Mouse (Mus musculus): ENCODE results near the gene Gbgt1. TPM values are rescaled to one million over a fixed set of nuclear protein-coding genes. Genes with fewer than 3 reads are reported as not detected.
"Not testable (repeated sequence)": the region's sequence is repeated elsewhere in the genome, so short reads cannot be mapped to it uniquely, and the experiment has no call there.

Gbgt1 gene
- total RNA-seq, 2 experiments from 2014 or later, result 1.8 to 2.2 TPM

DNA sequence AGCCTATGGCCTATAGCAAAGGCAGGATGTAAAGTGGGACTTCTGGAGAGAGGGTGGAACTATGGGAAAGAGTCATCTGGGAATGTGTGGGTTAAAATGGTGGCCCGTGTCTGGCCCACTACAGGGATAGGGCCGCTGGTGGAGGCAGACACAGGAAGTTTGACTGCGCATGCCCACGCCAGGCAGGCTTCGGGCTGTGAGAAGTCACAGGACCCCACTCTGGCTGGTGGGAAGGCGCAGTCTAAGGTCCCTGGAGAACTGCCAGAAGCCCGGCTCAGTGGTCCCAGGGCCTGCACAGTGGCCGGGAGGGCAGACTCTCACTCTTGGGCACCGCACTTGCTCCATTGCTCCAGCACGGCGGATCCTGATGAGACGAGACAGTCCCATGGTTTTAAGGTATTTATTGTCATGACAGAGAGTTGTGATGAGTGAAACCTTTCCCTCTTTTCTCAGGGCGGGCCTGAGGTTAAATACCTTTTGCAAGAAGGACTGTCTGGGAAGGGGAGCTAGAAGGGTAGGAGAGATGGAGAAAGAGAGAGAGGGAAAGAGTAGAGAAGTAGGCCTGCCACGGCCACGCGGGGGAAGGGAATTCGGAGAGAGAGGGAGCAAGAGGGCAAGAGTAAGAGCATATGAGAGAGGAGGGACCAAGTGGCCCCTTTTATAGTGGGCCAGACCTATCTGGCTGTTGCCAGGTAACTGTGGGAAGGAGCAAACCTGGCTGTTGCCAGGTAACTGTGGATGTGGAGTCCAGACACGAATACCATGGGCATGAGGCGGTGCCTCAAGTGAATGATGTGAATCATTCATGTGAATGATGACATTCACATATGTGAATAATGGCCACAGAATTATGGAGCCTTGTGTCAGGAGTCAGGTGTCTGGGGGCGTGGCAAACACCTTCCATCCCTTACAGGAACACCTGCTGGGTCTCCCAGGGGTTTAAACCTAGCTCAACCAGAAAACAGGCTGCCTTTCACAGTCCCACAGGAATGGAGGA, 17.2 kb upstream of the Gbgt1 start:
- DNase-seq (ENCODE audit: low spot score in 2 of 2), result no peak
- no peak overlapping the region for H3K27ac ChIP-seq

DNA sequence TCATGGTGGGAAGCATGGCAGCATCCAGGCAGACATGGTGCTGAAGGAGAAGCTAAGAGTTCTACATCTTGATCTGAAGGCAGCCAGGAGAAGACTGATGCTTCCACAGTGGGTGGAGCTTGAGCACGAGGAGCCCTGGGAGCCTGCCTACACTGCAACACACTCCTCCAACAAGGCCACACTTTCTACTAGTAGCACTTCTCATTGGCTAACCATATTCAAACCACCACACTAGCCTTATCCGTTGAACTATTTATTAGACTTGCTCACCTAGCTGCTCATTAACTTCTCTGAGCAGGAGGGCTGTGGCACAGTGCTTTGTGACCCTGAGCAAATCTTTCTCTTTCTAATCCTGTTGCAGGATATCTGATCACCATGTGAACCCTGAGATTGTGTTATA, 12.8 kb upstream of the Gbgt1 start:
- no peak overlapping the region for H3K27ac ChIP-seq
- no peak for TF ChIP-seq CTCF (conservative IDR thresholded peaks at IDR 0.05)
- no peak for DNase-seq (ENCODE audit: low spot score in 2 of 2)
- no peak overlapping the region for H3K4me3 ChIP-seq

More for the DNA sequence above, 17.2 kb upstream of the Gbgt1 start:
- no peak for TF ChIP-seq CTCF (conservative IDR thresholded peaks at IDR 0.05)
- no peak overlapping the region for H3K4me3 ChIP-seq

DNA sequence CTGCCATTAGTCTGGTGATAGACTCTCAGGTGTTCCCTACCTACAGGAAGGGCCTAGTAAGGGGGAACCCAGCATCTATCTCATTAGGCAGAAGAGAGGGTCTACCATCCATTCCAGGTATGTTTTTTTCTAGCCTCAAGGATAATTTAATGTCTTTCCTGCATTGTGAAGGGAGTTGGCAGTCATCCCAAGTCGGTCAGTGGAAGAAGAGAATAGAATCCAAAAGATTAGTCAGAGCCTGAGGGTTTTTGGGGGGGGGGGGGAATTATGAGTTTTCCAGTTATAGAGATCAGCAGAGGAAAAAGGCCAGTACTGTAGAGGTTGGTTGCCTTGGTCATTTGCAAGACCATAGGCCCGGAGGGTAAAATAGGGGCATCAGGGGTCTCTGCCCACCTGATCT, 2.2 kb upstream of the Gbgt1 start:
- no peak for DNase-seq (ENCODE audit: low spot score in 2 of 2)
- Histone ChIP-seq H3K4me3 (no peak overlapping the region), H3K27ac (no peak overlapping the region)
- TF ChIP-seq CTCF (conservative IDR thresholded peaks at IDR 0.05), result no peak

DNA sequence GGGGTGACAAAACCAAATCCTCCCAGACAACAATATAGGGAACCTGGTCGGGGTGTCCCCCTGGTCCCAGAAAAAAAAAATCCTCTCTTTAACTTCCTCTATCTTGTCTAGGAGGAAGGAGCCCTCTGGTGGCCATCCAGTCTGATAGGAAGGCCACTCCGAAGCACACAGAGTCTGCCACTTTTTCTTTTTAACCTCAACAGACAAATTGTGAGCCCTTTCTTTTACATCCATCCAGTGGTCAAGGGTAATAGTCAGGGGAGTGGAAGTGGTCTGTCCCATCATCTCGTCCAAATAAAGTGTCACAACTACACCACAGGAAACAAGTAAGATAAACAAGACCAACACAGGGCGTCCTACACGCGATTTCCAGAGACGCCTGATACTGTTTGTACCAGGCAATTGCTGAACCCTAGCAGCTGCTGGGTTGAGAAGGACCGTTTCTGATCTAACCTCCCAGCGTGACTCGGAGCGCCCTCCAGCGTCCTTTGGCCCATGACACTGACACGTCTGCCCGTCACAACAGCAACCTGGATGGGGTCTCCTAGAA, 1.4 kb upstream of the Gbgt1 start:
- no peak overlapping the region for H3K4me3 ChIP-seq

DNA sequence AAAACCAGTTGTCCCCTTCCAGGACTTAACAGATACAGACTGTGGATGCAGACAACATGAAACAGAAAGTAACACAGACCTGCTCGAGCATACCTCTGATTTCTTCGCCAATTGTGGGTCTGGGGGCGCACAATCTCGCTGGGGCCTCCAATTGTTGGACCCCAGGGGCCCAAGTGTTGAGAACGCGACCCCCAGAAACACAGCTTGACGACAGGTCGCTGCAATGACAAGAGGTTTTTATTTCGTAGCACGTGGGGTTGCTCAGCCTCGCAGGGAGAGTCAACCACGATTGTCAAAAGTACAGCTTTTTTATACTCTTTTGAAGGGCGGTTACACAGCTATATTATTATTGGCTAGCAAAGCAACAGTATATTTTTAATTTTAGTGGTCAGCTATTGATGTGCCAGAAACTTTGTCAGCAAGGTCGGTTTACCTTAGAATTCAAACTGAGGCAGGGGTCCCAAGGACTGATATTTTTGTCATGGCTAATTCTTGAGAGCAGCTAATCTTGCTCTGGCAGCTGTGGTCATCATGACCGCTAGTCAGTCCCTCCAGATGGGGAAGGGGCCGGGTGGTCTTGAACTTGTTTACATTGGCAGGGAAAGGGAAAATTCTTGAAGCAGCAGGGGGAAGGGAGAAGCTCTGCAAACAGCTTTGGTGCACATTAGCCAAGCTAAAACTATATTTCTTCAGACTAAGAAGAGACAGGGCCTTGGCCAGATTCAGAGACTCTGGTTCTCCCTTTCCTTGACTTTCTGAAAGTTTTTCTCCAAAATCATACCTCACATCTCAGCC, 693 bp upstream of the Gbgt1 start:
- H3K4me3 ChIP-seq, result no peak overlapping the region
- DNase-seq (ENCODE audit: low spot score in 2 of 2), result no peak
- H3K27ac ChIP-seq, result no peak overlapping the region
- no peak for TF ChIP-seq CTCF (conservative IDR thresholded peaks at IDR 0.05)

More for the DNA sequence above, 1.4 kb upstream of the Gbgt1 start:
- TF ChIP-seq CTCF (conservative IDR thresholded peaks at IDR 0.05), result peak; percentile 80
- no peak for DNase-seq (ENCODE audit: low spot score in 2 of 2)
- H3K27ac ChIP-seq, result no peak overlapping the region

DNA sequence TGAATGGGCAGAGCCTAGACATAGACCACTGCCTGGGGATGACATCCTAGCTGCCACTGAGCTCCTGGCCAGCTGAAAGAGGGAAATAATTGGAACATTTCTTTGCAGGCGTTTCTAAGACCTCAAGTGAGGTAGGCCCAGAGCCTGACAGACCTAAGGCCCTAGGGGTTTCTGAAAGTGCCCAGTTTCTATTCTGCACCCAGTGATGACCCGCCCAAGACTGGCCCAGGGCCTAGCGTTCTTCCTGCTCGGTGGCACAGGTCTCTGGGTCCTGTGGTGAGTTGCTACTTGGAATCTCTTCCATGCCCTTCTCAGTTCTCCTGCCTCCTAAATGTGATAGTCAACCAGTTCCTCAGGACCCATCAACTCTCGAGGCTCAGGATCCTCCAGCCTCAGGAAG, 870 bp downstream of the Gbgt1 start:
- Histone ChIP-seq H3K27ac (no peak overlapping the region), H3K4me3 (no peak overlapping the region)
- TF ChIP-seq CTCF (conservative IDR thresholded peaks at IDR 0.05), result no peak
- no peak for DNase-seq (ENCODE audit: low spot score in 2 of 2)

DNA sequence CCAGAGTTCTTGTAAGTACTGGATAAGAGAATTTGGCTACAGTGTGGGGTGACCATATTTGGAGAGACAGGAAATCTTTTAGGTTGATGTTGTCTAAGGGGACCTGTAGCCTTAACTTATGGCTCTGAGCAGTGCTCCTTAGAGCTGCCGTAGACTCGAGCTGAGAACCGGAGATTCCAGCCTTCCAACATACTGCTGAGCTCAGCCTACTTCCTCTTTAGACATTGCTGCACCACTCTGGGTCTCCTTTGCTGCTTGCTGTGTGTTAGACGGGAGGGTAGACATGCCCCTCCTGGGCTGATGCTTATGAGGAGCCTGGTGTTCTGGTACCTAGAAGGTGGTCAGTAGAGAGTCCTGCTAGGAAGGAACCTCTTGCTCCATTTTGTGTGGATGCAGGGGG, 1.7 kb downstream of the Gbgt1 start:
- H3K27ac ChIP-seq, result no peak overlapping the region
- TF ChIP-seq CTCF (conservative IDR thresholded peaks at IDR 0.05), result no peak
- H3K4me3 ChIP-seq, result no peak overlapping the region
- no peak for DNase-seq (ENCODE audit: low spot score in 2 of 2)

DNA sequence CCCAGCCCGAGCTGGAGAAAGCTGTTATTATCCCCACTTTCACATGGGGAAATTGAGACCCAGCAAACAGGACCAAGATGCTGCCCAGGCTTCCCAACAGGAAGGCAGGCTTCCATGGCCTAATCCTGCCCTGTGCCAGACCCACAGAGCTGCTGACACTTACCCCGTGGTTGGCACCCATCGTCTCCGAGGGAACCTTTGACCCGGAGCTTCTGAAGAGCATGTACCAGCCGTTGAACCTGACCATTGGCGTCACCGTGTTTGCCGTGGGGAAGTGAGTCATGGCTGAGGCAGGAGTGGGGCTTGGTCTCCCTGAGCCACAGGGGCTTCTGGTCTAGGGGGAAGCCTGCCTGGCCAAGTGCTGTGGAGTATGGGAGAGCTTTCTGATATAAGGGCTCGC, 6.3 kb downstream of the Gbgt1 start:
- no peak for DNase-seq (ENCODE audit: low spot score in 2 of 2)
- TF ChIP-seq CTCF (conservative IDR thresholded peaks at IDR 0.05), result no peak
- no peak overlapping the region for H3K27ac ChIP-seq
- H3K4me3 ChIP-seq, result no peak overlapping the region

DNA sequence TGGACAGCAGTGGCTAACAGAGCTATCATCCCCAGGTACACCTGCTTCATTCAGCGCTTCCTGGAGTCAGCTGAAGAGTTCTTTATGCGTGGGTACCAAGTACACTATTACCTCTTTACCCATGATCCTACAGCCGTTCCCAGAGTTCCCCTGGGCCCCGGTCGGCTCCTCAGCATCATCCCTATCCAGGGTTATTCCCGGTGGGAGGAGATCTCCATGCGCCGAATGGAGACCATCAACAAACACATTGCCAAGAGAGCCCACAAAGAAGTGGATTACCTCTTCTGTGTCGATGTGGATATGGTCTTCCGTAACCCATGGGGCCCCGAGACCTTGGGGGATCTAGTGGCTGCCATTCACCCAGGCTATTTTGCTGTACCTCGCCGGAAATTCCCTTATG, 8.0 kb downstream of the Gbgt1 start:
- TF ChIP-seq CTCF (conservative IDR thresholded peaks at IDR 0.05), result no peak
- no peak overlapping the region for H3K4me3 ChIP-seq
- no peak for DNase-seq (ENCODE audit: low spot score in 2 of 2)

DNA sequence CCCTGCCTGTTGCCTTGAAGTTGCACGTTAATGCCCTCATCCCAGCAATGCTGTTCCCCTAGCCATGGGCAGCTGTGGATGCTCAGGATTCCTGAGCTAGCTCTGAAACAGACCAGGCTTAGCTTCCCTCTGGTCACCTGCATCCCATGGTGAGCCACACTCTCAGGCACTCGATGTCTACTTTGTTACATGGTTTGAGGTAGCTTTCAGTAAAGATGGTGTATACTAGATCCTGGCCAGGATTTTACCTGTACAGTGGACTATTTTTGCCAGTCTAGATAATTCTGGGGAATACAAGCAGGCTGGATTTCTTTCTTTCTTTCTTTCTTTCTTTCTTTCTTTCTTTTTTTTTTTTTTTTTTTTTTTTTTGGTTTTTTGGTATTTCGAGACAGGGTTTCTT, 9.1 kb downstream of the Gbgt1 start, which contains the start of gene Gm10134:
Gm10134 (plus strand) TSS at position 301 of the 400 bp plus-strand sequence.
- DNase-seq (ENCODE audit: low spot score in 2 of 2), result no peak
- Histone ChIP-seq H3K4me3 (no peak within 1 kb of the TSS), H3K27ac (no peak within 1 kb of the TSS)
- no peak for TF ChIP-seq CTCF (conservative IDR thresholded peaks at IDR 0.05)

More for the DNA sequence above, 8.0 kb downstream of the Gbgt1 start:
- H3K27ac ChIP-seq, result no peak overlapping the region

DNA sequence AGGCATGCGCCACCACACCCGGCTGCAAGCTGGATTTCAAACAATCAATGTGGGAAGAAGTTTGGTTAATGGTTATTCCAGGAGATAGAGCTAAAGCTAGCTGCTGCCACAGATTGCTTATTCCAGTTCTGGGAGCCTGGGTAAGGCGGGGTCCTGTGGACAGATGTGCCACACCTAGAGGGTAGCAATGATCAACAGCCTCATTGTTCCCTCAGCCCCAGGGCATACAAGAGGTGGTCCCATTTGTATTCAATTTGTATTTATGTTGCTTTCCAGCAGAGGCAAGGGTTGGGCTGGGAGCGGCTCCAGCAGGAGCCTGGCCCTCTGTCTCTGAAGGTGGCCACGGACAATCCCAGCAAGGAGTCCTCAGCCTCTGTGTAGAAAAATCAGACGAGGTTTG, 9.6 kb downstream of the Gbgt1 start:
- DNase-seq (ENCODE audit: low spot score in 2 of 2), result no peak
- no peak for TF ChIP-seq CTCF (conservative IDR thresholded peaks at IDR 0.05)
- H3K4me3 ChIP-seq, result no peak overlapping the region
- H3K27ac ChIP-seq, result no peak overlapping the region

DNA sequence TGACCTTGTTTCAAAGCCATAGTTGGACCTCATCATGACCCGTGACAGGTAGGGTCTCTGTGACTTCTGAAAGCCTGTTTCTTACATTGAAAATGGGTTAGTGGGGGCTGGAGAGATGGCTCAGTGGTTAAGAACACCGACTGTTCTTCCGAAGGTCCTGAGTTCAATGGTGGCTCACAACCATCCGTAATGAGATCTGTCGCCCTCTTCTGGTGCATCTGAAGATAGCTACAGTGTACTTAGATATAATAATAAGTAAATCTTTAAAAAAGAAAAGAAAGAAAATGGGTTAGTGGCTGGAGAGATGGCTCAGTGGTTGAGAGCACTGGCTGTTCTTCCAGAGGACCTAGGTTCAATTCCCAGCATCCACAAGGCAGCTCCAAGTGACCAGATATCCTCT, 14.9 kb downstream of the Gbgt1 start:
- not testable (repeated sequence) for H3K27ac ChIP-seq; H3K4me3 ChIP-seq; DNase-seq (ENCODE audit: low spot score in 2 of 2)
- peak; percentile 66 for TF ChIP-seq CTCF (conservative IDR thresholded peaks at IDR 0.05)

Measured in layer of hippocampus, adult 2 months (tissue).